Mouse (Mus musculus): ENCODE measurements at regions not wholly inside any gene's neighbourhood (a gene's known extent, or its start where the extent isn't known, plus 50 kb on each side); places are given as distances from the start of the nearest gene placed in this dataset.

GRCm38 (mm10) chr10:84087929-84088328, 352.5 kb downstream of the Nuak1 start:
- Histone ChIP-seq H3K4me3 (no peak overlapping the region), H3K4me1 (no peaks in the 10 kb centered on the region), H3K36me3 (no peaks in the 10 kb centered on the region), H3K9ac (no peak overlapping the region), H3K9me3 (replicated peaks) (no peaks in the 10 kb centered on the region), H3K4me2 (no peak overlapping the region), H3K27ac (no peak overlapping the region), H3K27me3 (replicated peaks) (no peaks in the 10 kb centered on the region)
- 73% methylated on average over 3 of the region's 3 CpGs for WGBS (ENCODE audit: insufficient replicate concordance)
- no peak for ATAC-seq

GRCm38 (mm10) chr10:84088799-84089778, 351.3 kb downstream of the Nuak1 start:
- Histone ChIP-seq H3K27me3 (replicated peaks) (no peaks in the 10 kb centered on the region), H3K9ac (no peak overlapping the region), H3K4me2 (no peak overlapping the region), H3K4me3 (no peak overlapping the region), H3K36me3 (no peaks in the 10 kb centered on the region), H3K27ac (no peak overlapping the region), H3K9me3 (replicated peaks) (no peaks in the 10 kb centered on the region), H3K4me1 (no peaks in the 10 kb centered on the region)
- no peak for ATAC-seq
- WGBS (ENCODE audit: insufficient replicate concordance): 59% methylated on average over 18 of the region's 18 CpGs

- Histone ChIP-seq H3K4me3 (no peak overlapping the region), H3K27me3 (replicated peaks) (no peaks in the 10 kb centered on the region), H3K36me3 (no peaks in the 10 kb centered on the region), H3K4me2 (no peak overlapping the region), H3K4me1 (no peaks in the 10 kb centered on the region), H3K27ac (no peak overlapping the region), H3K9me3 (replicated peaks) (no peaks in the 10 kb centered on the region), H3K9ac (no peak overlapping the region)
- no peak for ATAC-seq
- 79% methylated on average over 4 of the region's 4 CpGs for WGBS (ENCODE audit: insufficient replicate concordance)
Observed at GRCm38 (mm10) chr10:84093919-84094318, 346.5 kb downstream of the Nuak1 start.

- Histone ChIP-seq H3K27me3 (replicated peaks) (no peaks in the 10 kb centered on the region; the same call in 1 of the 2 replicates), H3K4me1 (no peaks in the 10 kb centered on the region), H3K36me3 (no peaks in the 10 kb centered on the region), H3K27ac (no peak overlapping the region), H3K4me2 (no peak overlapping the region), H3K4me3 (no peak overlapping the region), H3K9me3 (replicated peaks) (no peaks in the 10 kb centered on the region), H3K9ac (no peak overlapping the region)
- WGBS (ENCODE audit: insufficient replicate concordance): 35% methylated on average over 5 of the region's 5 CpGs
- ATAC-seq: no peak
Observed at GRCm38 (mm10) chr10:84097196-84097595, 343.2 kb downstream of the Nuak1 start.

- H3K27ac ChIP-seq: no peak overlapping the region
- no peak overlapping the region for H3K9ac ChIP-seq
- no peak overlapping the region for H3K4me2 ChIP-seq
- no peaks in the 10 kb centered on the region; the same call in 1 of the 2 replicates for H3K27me3 ChIP-seq (replicated peaks)
- 72% methylated on average over 7 of the region's 7 CpGs for WGBS (ENCODE audit: insufficient replicate concordance)
- H3K4me1 ChIP-seq: no peaks in the 10 kb centered on the region
- no peaks in the 10 kb centered on the region for H3K9me3 ChIP-seq (replicated peaks)
- no peaks in the 10 kb centered on the region for H3K36me3 ChIP-seq
- H3K4me3 ChIP-seq: no peak overlapping the region
- ATAC-seq: no peak
Observed at GRCm38 (mm10) chr10:84103985-84104384, 336.4 kb downstream of the Nuak1 start.

GRCm38 (mm10) chr10:84104556-84104955, 335.8 kb downstream of the Nuak1 start:
- Histone ChIP-seq H3K4me2 (no peak overlapping the region), H3K27me3 (replicated peaks) (no peaks in the 10 kb centered on the region; the same call in 1 of the 2 replicates), H3K4me1 (no peaks in the 10 kb centered on the region), H3K9me3 (replicated peaks) (no peaks in the 10 kb centered on the region), H3K4me3 (no peak overlapping the region), H3K9ac (no peak overlapping the region), H3K36me3 (no peaks in the 10 kb centered on the region), H3K27ac (no peak overlapping the region)
- 73% methylated on average over 6 of the region's 6 CpGs for whole genome bisulfite sequencing (ENCODE audit: insufficient replicate concordance)
- no peak for ATAC-seq

GRCm38 (mm10) chr10:84109680-84110371, 330.6 kb downstream of the Nuak1 start:
- no peak overlapping the region for H3K4me3 ChIP-seq
- no peaks in the 10 kb centered on the region for H3K27me3 ChIP-seq (replicated peaks)
- H3K9ac ChIP-seq: no peak overlapping the region
- no peak overlapping the region for H3K27ac ChIP-seq
- H3K4me1 ChIP-seq: no peaks in the 10 kb centered on the region
- no peaks in the 10 kb centered on the region for H3K9me3 ChIP-seq (replicated peaks)
- H3K4me2 ChIP-seq: no peak overlapping the region
- no peaks in the 10 kb centered on the region for H3K36me3 ChIP-seq
- no peak for ATAC-seq
- whole genome bisulfite sequencing (ENCODE audit: insufficient replicate concordance): 50% methylated on average over 7 of the region's 7 CpGs

GRCm38 (mm10) chr10:84110372-84110985, 329.9 kb downstream of the Nuak1 start:
- ATAC-seq: no peak
- no peak overlapping the region for H3K27ac ChIP-seq
- H3K4me1 ChIP-seq: no peaks in the 10 kb centered on the region
- no peak overlapping the region for H3K9ac ChIP-seq
- no peak overlapping the region for H3K4me3 ChIP-seq
- no peak overlapping the region for H3K4me2 ChIP-seq
- no peaks in the 10 kb centered on the region for H3K27me3 ChIP-seq (replicated peaks)
- no peaks in the 10 kb centered on the region for H3K9me3 ChIP-seq (replicated peaks)
- 32% methylated on average over 4 of the region's 4 CpGs for WGBS (ENCODE audit: insufficient replicate concordance)
- no peaks in the 10 kb centered on the region for H3K36me3 ChIP-seq

- H3K9ac ChIP-seq: no peak overlapping the region
- ATAC-seq: no peak
- WGBS (ENCODE audit: insufficient replicate concordance): 55% methylated on average over 5 of the region's 5 CpGs
- H3K27me3 ChIP-seq (replicated peaks): no peaks in the 10 kb centered on the region
- no peak overlapping the region for H3K4me3 ChIP-seq
- no peaks in the 10 kb centered on the region for H3K9me3 ChIP-seq (replicated peaks)
- no peaks in the 10 kb centered on the region for H3K36me3 ChIP-seq
- H3K4me2 ChIP-seq: no peak overlapping the region
- no peak overlapping the region for H3K27ac ChIP-seq
- H3K4me1 ChIP-seq: no peaks in the 10 kb centered on the region
Observed at GRCm38 (mm10) chr10:84111502-84111901, 328.9 kb downstream of the Nuak1 start.

GRCm38 (mm10) chr10:84111909-84112308, 328.5 kb downstream of the Nuak1 start:
- ATAC-seq: no peak
- H3K4me3 ChIP-seq: no peak overlapping the region
- no peak overlapping the region for H3K9ac ChIP-seq
- H3K36me3 ChIP-seq: no peaks in the 10 kb centered on the region
- no peaks in the 10 kb centered on the region for H3K4me1 ChIP-seq
- 51% methylated on average over 5 of the region's 5 CpGs for WGBS (ENCODE audit: insufficient replicate concordance)
- H3K4me2 ChIP-seq: no peak overlapping the region
- H3K9me3 ChIP-seq (replicated peaks): no peaks in the 10 kb centered on the region
- H3K27me3 ChIP-seq (replicated peaks): no peaks in the 10 kb centered on the region
- no peak overlapping the region for H3K27ac ChIP-seq

GRCm38 (mm10) chr10:84119952-84120550, 320.3 kb downstream of the Nuak1 start:
- Histone ChIP-seq H3K36me3 (no peaks in the 10 kb centered on the region), H3K9ac (no peak overlapping the region), H3K9me3 (replicated peaks) (no peaks in the 10 kb centered on the region), H3K4me2 (no peak overlapping the region), H3K4me3 (no peak overlapping the region), H3K4me1 (no peaks in the 10 kb centered on the region), H3K27ac (no peak overlapping the region), H3K27me3 (replicated peaks) (no peaks in the 10 kb centered on the region)
- no peak for ATAC-seq
- 75% methylated on average over 8 of the region's 8 CpGs for WGBS (ENCODE audit: insufficient replicate concordance)

Measured in liver, embryonic 12.5 days (tissue).